Mouse (Mus musculus) kidney, embryonic 16.5 days (tissue): Measurements from ENCODE around the gene Upf1. TPM values are rescaled to one million over a fixed set of nuclear protein-coding genes. Genes with fewer than 3 reads are reported as not detected.

Experiments used
- ATAC-seq: fragments of 200-750 bp; cut with Nextera tagmentation; 2 replicates; pipeline ENCODE4 v1.8.0; 2017; ENCODE audit warnings: moderate TSS enrichment; ENCODE audit not compliant: low FRiP score, low TSS enrichment
- H3K27ac ChIP-seq: fragments of 300-500 bp; sonication (generic); 2 replicates; pipeline ENCODE4 v1.5.1; 2014; ENCODE audit warnings: low read length
- H3K27me3 ChIP-seq: fragments of 300-500 bp; sonication (generic); 2 replicates; pipeline ENCODE4 v1.6.1; 2014; ENCODE audit warnings: low read length, control low read depth, mixed read lengths; ENCODE audit not compliant: insufficient read depth
- H3K36me3 ChIP-seq: fragments of 300-500 bp; sonication (generic); 2 replicates; pipeline ENCODE4 v1.6.1; 2014; ENCODE audit warnings: low read length, control low read depth, mixed read lengths; ENCODE audit not compliant: insufficient read depth
- H3K4me1 ChIP-seq: fragments of 300-500 bp; sonication (generic); 2 replicates; pipeline ENCODE4 v1.6.1; 2014; ENCODE audit warnings: low read length, control low read depth, mixed read lengths; ENCODE audit not compliant: insufficient read depth
- H3K4me2 ChIP-seq: fragments of 300-500 bp; sonication (generic); replicated peaks from 2 replicates; pipeline ENCODE4 v1.6.1; 2014; ENCODE audit warnings: low read depth, low read length
- H3K4me3 ChIP-seq: fragments of 300-500 bp; sonication (generic); 2 replicates; pipeline ENCODE4 v1.5.1; 2014; ENCODE audit warnings: mild to moderate bottlenecking, low read length
- H3K9ac ChIP-seq: fragments of 300-500 bp; sonication (generic); replicated peaks from 2 replicates; pipeline ENCODE4 v1.6.1; 2014; ENCODE audit warnings: low read length
- H3K9me3 ChIP-seq: fragments of 300-500 bp; sonication (generic); 2 replicates; pipeline ENCODE4 v1.6.1; 2016; ENCODE audit warnings: low read length, control low read depth
- WGBS: fragments of 180-500 bp; shearing (Covaris S2); extraction: QIAGEN DNeasy Blood & Tissue Kit; methylation state at CpG from one replicate; pipeline ENCODE4 v1.1.7; 2014; 5-methylcytosine and 5-hydroxymethylcytosine counted together
- polyA plus RNA-seq: library from polyadenylated mRNA; unstranded; fragments of >200 nt; fragmentation: Nextera tagmentation; extraction: Ambion mirVana; gene quantifications from 2 replicates; pipeline ENCODE4 v1.2.1, GENCODE M21; 2015

Upf1 gene
- polyA plus RNA-seq, 1 experiment from 2014 or later: 10.9 TPM

GRCm38 (mm10) chr8:70330741-70331364 lies 22.2 kb downstream of the Upf1 start:
- H3K27ac ChIP-seq: no peak overlapping the region
- H3K4me3 ChIP-seq: peak overlapping the region; percentile 30
- 31% methylated on average over 53 of the region's 53 CpGs for WGBS
- H3K9ac ChIP-seq: 0 out of 2 replicates have a peak overlapping the region, but pooled peaks have one; percentile 56
- H3K9me3 ChIP-seq: no peaks in the 10 kb centered on the region
- ATAC-seq: peak; percentile 88
- peaks cover 46% of the 10 kb centered on the region for H3K36me3 ChIP-seq
- H3K4me2 ChIP-seq: peak overlapping the region; percentile 49
- peaks cover 22% of the 10 kb centered on the region for H3K4me1 ChIP-seq
- no peaks in the 10 kb centered on the region for H3K27me3 ChIP-seq

- Histone ChIP-seq H3K36me3 (peaks cover 39% of the 10 kb centered on the region), H3K4me3 (peak overlapping the region; percentile 30), H3K9ac (0 out of 2 replicates have a peak overlapping the region, but pooled peaks have one; percentile 56), H3K4me1 (peaks cover 22% of the 10 kb centered on the region), H3K4me2 (peak overlapping the region; percentile 49), H3K27ac (no peak overlapping the region), H3K27me3 (no peaks in the 10 kb centered on the region), H3K9me3 (no peaks in the 10 kb centered on the region)
- peak; percentile 11; the same call in 1 of the 2 replicates for ATAC-seq
- 6% methylated on average over 45 of the region's 45 CpGs for WGBS
These were observed 23.0 kb downstream of the Upf1 start for GRCm38 (mm10) chr8:70329835-70330740.

GRCm38 (mm10) chr8:70329124-70329834 lies 23.8 kb downstream of the Upf1 start, which contains the start of gene Gdf1:
Gene Gdf1 (plus strand): TSS chr8:70329817.
- WGBS: 30% methylated on average over 14 of the region's 14 CpGs
- Histone ChIP-seq H3K4me2 (peak within 1 kb of the TSS; percentile 49), H3K9me3 (no peaks in the 10 kb centered on the region), H3K4me3 (peak within 1 kb of the TSS; percentile 30), H3K27me3 (no peaks in the 10 kb centered on the region), H3K9ac (0 out of 2 replicates have a peak within 1 kb of the TSS, but pooled peaks have one; percentile 56), H3K4me1 (peaks cover 22% of the 10 kb centered on the region), H3K27ac (no peak within 1 kb of the TSS), H3K36me3 (peaks cover 31% of the 10 kb centered on the region)
- ATAC-seq: peak; percentile 4; the same call in 1 of the 2 replicates

DNA sequence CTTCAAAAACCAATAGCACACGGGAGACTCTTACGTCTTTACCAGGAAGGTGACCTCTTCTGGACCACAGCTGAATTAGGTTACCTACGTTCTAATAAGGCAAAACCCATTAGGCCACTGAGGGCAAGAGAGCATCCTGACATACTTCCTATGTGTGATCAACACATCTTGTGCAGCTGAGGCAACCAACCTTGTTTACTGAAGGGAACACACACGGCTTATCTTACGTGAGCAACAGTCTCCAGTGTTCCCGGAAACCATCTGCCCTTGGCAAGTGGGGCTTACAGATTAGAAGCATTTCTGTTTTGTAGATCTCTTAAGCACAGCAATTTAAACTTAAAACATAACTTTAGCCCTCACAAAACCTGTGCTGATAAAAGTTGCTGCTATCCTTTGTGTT lies 25.6 kb downstream of the Upf1 start:
- no peak overlapping the region for H3K4me2 ChIP-seq
- H3K9ac ChIP-seq: no peak overlapping the region
- H3K27me3 ChIP-seq: no peaks in the 10 kb centered on the region
- H3K36me3 ChIP-seq: peaks cover 13% of the 10 kb centered on the region
- no peak overlapping the region for H3K4me3 ChIP-seq
- H3K4me1 ChIP-seq: peaks cover 22% of the 10 kb centered on the region
- 92% methylated on average over 6 of the region's 6 CpGs for WGBS
- no peaks in the 10 kb centered on the region for H3K9me3 ChIP-seq
- no peak overlapping the region for H3K27ac ChIP-seq
- ATAC-seq: no peak

DNA sequence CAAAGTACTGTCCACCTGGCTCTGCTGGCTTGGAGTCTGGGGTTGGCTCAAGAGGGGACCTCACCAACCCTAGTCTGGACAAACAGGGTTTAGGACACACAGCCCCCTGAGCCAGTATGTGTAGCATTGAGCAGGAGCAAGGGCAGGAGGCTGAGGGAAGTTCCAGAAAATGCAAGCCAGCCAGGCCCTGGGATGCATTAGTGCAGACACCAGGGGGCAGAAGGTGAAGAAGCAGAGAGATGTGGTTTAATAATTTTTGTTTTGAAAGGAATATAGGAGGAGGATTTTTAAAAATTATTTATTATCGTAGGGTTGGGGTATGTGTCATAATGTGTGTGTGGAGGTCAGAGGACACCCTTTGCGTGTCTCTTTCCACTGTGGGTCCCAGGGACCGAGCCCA lies 29.4 kb downstream of the Upf1 start:
- Histone ChIP-seq H3K27me3 (no peaks in the 10 kb centered on the region), H3K36me3 (no peaks in the 10 kb centered on the region), H3K4me2 (no peak overlapping the region), H3K9me3 (no peaks in the 10 kb centered on the region), H3K4me3 (no peak overlapping the region), H3K27ac (no peak overlapping the region), H3K9ac (no peak overlapping the region), H3K4me1 (no peaks in the 10 kb centered on the region)
- ATAC-seq: no peak
- WGBS: 92% methylated on average over 3 of the region's 3 CpGs

GRCm38 (mm10) chr8:70317872-70318271 lies 35.2 kb downstream of the Upf1 start:
- H3K36me3 ChIP-seq: peaks cover 8% of the 10 kb centered on the region
- peaks cover 24% of the 10 kb centered on the region for H3K4me1 ChIP-seq
- no peak overlapping the region for H3K4me2 ChIP-seq
- no peak overlapping the region for H3K27ac ChIP-seq
- no peaks in the 10 kb centered on the region for H3K9me3 ChIP-seq
- no peak for ATAC-seq
- no peak overlapping the region for H3K4me3 ChIP-seq
- H3K9ac ChIP-seq: no peak overlapping the region
- no peaks in the 10 kb centered on the region for H3K27me3 ChIP-seq
- 84% methylated on average over 5 of the region's 5 CpGs for WGBS

DNA sequence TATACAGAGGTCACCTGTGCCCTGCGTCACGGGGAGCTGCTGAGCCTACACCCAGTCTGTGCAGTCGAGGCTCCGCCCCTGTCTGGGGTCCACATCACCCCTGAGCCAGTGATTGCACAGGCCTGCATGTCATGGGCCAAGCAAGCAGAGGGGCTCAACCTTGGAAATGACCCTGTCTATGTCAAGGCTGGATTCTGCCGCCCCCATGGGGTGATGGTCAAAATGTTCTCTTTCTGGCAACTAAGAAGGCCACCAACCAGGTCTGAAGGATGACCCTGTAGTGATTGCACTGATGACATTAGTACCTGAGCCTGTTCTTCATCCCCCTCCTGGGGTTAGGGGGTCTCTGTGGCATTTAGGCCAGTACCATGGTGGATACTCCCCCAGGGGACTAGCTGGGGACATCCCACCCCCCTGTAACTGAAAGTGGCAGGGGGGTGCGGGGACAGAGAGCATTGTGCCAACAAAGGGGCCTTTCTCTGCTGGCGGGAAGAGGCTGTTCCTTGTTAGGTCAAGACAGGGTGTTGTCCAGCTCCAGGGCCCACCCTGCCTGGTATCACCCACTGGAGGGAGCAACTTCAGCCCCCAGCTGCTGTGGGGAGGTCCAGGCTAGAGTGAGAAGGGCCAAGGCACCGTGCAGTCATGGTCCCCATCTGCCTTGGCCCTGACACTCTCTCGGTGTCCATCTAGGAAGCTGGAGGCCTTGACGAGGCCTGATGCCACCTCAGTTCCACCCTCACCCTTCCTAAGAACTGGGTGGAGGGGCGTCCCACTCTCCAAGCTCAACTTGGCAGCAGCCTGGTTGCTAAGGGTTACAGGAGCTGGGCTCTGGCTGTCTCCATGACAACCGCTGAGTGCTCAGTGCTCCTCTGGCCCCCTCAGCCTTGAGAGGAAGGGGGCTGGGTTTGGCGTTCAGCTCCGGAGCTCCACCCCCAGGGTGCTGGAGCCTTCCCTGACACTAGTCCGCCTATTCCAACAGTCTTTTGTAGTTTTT lies 36.3 kb downstream of the Upf1 start:
- H3K36me3 ChIP-seq: peaks cover 17% of the 10 kb centered on the region
- peak overlapping the region; percentile 77 for H3K4me2 ChIP-seq
- H3K9me3 ChIP-seq: no peaks in the 10 kb centered on the region
- peaks cover 24% of the 10 kb centered on the region for H3K4me1 ChIP-seq
- H3K27me3 ChIP-seq: no peaks in the 10 kb centered on the region
- 13% methylated on average over 15 of the region's 15 CpGs for WGBS
- peak overlapping the region; percentile 65; the same call in 1 of the 2 replicates for H3K9ac ChIP-seq
- H3K27ac ChIP-seq: no peak overlapping the region
- H3K4me3 ChIP-seq: peak overlapping the region; percentile 57
- peak; percentile 44 for ATAC-seq

DNA sequence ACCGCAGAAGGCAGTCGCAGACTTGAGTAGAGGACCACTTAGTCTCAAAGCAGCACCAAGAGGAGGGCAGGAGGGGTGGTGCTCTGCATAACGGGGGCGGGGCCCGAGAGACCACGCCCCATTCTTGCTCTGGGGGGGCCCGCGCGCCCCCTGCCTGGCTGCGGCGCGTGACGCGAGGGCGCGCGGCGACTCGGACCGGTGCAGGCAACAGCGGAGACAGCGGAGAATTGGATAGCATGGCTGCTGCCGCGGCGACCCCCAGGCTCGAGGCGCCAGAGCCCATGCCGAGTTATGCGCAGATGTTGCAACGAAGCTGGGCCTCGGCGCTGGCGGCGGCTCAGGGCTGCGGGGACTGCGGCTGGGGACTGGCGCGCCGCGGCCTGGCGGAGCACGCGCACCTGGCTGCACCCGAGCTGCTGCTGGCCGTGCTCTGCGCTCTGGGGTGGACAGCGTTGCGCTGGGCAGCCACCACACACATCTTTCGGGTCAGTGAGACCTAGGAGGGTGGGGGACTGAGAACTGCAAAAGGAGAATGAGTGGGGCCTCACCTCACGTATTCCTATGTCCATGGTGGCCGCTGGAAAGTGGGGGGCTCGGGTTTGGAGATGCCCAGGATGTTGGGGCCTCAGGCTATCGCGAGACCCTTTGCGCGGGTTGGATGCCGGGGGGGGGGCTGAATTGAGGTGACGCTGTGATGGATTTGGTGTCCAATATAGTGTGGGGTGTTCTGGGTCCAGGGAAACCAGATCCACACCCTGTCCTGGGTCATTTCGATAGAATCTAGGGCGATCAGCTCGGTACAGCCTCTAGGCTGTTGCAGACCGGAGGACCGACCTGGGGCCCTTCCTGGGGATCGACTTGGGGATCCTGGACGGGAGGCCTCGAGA lies 37.2 kb downstream of the Upf1 start, which contains the start of gene Cers1:
Gene Cers1, plus strand, starts transcription at position 152 of the 887 bp plus-strand sequence.
- no peaks in the 10 kb centered on the region for H3K27me3 ChIP-seq
- H3K9me3 ChIP-seq: no peaks in the 10 kb centered on the region
- 2% methylated on average over 66 of the region's 66 CpGs for WGBS
- peak within 1 kb of the TSS; percentile 65 for H3K9ac ChIP-seq
- H3K4me1 ChIP-seq: peaks cover 24% of the 10 kb centered on the region
- peak; percentile 64 for ATAC-seq
- peaks cover 26% of the 10 kb centered on the region for H3K36me3 ChIP-seq
- H3K4me2 ChIP-seq: peak within 1 kb of the TSS; percentile 77
- no peak within 1 kb of the TSS for H3K27ac ChIP-seq
- H3K4me3 ChIP-seq: peak within 1 kb of the TSS; percentile 57
